Mouse (Mus musculus) NIH3T3 (cell line): ENCODE data around the gene Skap1.
"Not testable (repeated sequence)": the region's sequence is repeated elsewhere in the genome, so short reads cannot be mapped to it uniquely, and the experiment has no call there.

Experiments
- DNase-seq: peaks from one replicate; pipeline ENCODE4 v3.0.0-alpha.2; 2012; ENCODE audit warnings: low read depth

Skap1 gene

GRCm38 (mm10) chr11:96696168-96696727 lies 231.9 kb downstream of the Skap1 start:
- no peak for DNase-seq

- peak; percentile 29 for DNase-seq
Measured at GRCm38 (mm10) chr11:96696842-96697455, 232.6 kb downstream of the Skap1 start.

GRCm38 (mm10) chr11:96697467-96697866 lies 233.1 kb downstream of the Skap1 start:
- no peak for DNase-seq

GRCm38 (mm10) chr11:96703813-96704212 lies 239.4 kb downstream of the Skap1 start:
- no peak for DNase-seq

GRCm38 (mm10) chr11:96711268-96711667 lies 246.9 kb downstream of the Skap1 start:
- DNase-seq = no peak

- no peak for DNase-seq
Measured at GRCm38 (mm10) chr11:96711670-96712069, 247.3 kb downstream of the Skap1 start.

- DNase-seq = no peak
Measured at GRCm38 (mm10) chr11:96713210-96714005, 249.0 kb downstream of the Skap1 start.

GRCm38 (mm10) chr11:96714011-96714410 lies 249.6 kb downstream of the Skap1 start:
- DNase-seq = no peak

- not testable (repeated sequence) for DNase-seq
Measured at GRCm38 (mm10) chr11:96715168-96715567, 250.8 kb downstream of the Skap1 start.

- DNase-seq = no peak
Measured at GRCm38 (mm10) chr11:96718609-96719008, 254.2 kb downstream of the Skap1 start.

- DNase-seq = peak; percentile 56
Measured at GRCm38 (mm10) chr11:96725833-96726232, 261.4 kb downstream of the Skap1 start.

- no peak for DNase-seq
Measured at GRCm38 (mm10) chr11:96728577-96728976, 264.2 kb downstream of the Skap1 start.

GRCm38 (mm10) chr11:96729462-96729861 lies 265.1 kb downstream of the Skap1 start:
- no peak for DNase-seq

- DNase-seq = no peak
Measured at GRCm38 (mm10) chr11:96730327-96730726, 265.9 kb downstream of the Skap1 start.

- no peak for DNase-seq
Measured at GRCm38 (mm10) chr11:96732657-96733056, 268.3 kb downstream of the Skap1 start.

GRCm38 (mm10) chr11:96735908-96736307 lies 271.5 kb downstream of the Skap1 start:
- DNase-seq = no peak

GRCm38 (mm10) chr11:96736361-96736760 lies 272.0 kb downstream of the Skap1 start:
- DNase-seq = no peak

GRCm38 (mm10) chr11:96737673-96738471 lies 273.5 kb downstream of the Skap1 start:
- DNase-seq = no peak

- DNase-seq = no peak
Measured at GRCm38 (mm10) chr11:96740796-96741195, 276.4 kb downstream of the Skap1 start.

GRCm38 (mm10) chr11:96741995-96742394 lies 277.6 kb downstream of the Skap1 start:
- DNase-seq = no peak

GRCm38 (mm10) chr11:96743000-96743399 lies 278.6 kb downstream of the Skap1 start:
- DNase-seq = no peak

GRCm38 (mm10) chr11:96743891-96744290 lies 279.5 kb downstream of the Skap1 start:
- peak; percentile 79 for DNase-seq
